Mouse (Mus musculus) WW6 (cell line): Measurements from ENCODE around the gene Spdl1.

ENCODE experiments used
- DNase-seq: peaks from one replicate; pipeline ENCODE4 v3.0.0-alpha.2; 2013; ENCODE audit warnings: low read depth, low spot score

The Spdl1 gene

GRCm38 (mm10) chr11:34833318-34834086 is at the start of gene Spdl1:
TSS of gene Spdl1 (minus strand) at chr11:34833641.
- peak; percentile 97 for DNase-seq

GRCm38 (mm10) chr11:34881528-34881927 is 48.1 kb upstream of the Spdl1 start:
- no peak for DNase-seq

- DNase-seq, result no peak
These were observed 46.2 kb upstream of the Spdl1 start for GRCm38 (mm10) chr11:34879678-34880077.

- no peak for DNase-seq
These were observed 40.4 kb upstream of the Spdl1 start for GRCm38 (mm10) chr11:34873861-34874260.

GRCm38 (mm10) chr11:34872432-34872831 is 39.0 kb upstream of the Spdl1 start:
- DNase-seq, result no peak

- no peak for DNase-seq
These were observed 38.5 kb upstream of the Spdl1 start for GRCm38 (mm10) chr11:34871991-34872390.

- DNase-seq, result no peak
These were observed 38.0 kb upstream of the Spdl1 start for GRCm38 (mm10) chr11:34871456-34871855.

- no peak for DNase-seq
These were observed 35.2 kb upstream of the Spdl1 start for GRCm38 (mm10) chr11:34868626-34869025.

GRCm38 (mm10) chr11:34865741-34866270 is 32.4 kb upstream of the Spdl1 start:
- no peak for DNase-seq

GRCm38 (mm10) chr11:34865181-34865580 is 31.7 kb upstream of the Spdl1 start:
- DNase-seq, result no peak

- DNase-seq, result no peak
These were observed 23.2 kb upstream of the Spdl1 start for GRCm38 (mm10) chr11:34856652-34857051.

GRCm38 (mm10) chr11:34846268-34846652 is 12.8 kb upstream of the Spdl1 start:
- no peak for DNase-seq

- DNase-seq, result no peak
These were observed 12.3 kb upstream of the Spdl1 start for GRCm38 (mm10) chr11:34845567-34846267.

- no peak for DNase-seq
These were observed 10.1 kb upstream of the Spdl1 start for GRCm38 (mm10) chr11:34843517-34843916.

GRCm38 (mm10) chr11:34840283-34840682 is 6.8 kb upstream of the Spdl1 start:
- DNase-seq, result no peak

GRCm38 (mm10) chr11:34839051-34839450 is 5.6 kb upstream of the Spdl1 start:
- DNase-seq, result no peak

GRCm38 (mm10) chr11:34836272-34836671 is 2.8 kb upstream of the Spdl1 start:
- no peak for DNase-seq

- DNase-seq, result no peak
These were observed 763 bp downstream of the Spdl1 start for GRCm38 (mm10) chr11:34832678-34833077.

- no peak for DNase-seq
These were observed 5.6 kb downstream of the Spdl1 start for GRCm38 (mm10) chr11:34827803-34828202.

GRCm38 (mm10) chr11:34826940-34827339 is 6.5 kb downstream of the Spdl1 start:
- DNase-seq, result no peak

- DNase-seq, result no peak
These were observed 8.7 kb downstream of the Spdl1 start for GRCm38 (mm10) chr11:34824791-34825190.

- DNase-seq, result no peak
These were observed 18.7 kb downstream of the Spdl1 start for GRCm38 (mm10) chr11:34814767-34815166.

- no peak for DNase-seq
These were observed 19.1 kb downstream of the Spdl1 start for GRCm38 (mm10) chr11:34814319-34814718.
